Mouse (Mus musculus) midbrain, embryonic 14.5 days (tissue): Measurements from ENCODE around the gene Gm11111. TPM values are rescaled to one million over a fixed set of nuclear protein-coding genes. Genes with fewer than 3 reads are reported as not detected.

Experiments used
- ATAC-seq: fragments of 200-750 bp; cut with Nextera tagmentation; 2 replicates; pipeline ENCODE4 v1.8.0; 2017; ENCODE audit warnings: moderate number of reproducible peaks, moderate library complexity; ENCODE audit not compliant: low FRiP score, low TSS enrichment
- DNase-seq: peaks from one replicate; pipeline ENCODE4 v3.0.0-alpha.2; 2015
- H3K27ac ChIP-seq: fragments of 300-500 bp; sonication (generic); replicated peaks from 2 replicates; pipeline ENCODE4 v1.5.1; 2014; ENCODE audit warnings: mild to moderate bottlenecking, low read depth, low read length, moderate library complexity
- H3K27me3 ChIP-seq: fragments of 300-500 bp; sonication (generic); 2 replicates; pipeline ENCODE4 v1.6.1; 2014; ENCODE audit warnings: low read length, control low read depth, mixed read lengths; ENCODE audit not compliant: control insufficient read depth, insufficient read depth
- H3K36me3 ChIP-seq: fragments of 300-500 bp; sonication (generic); 2 replicates; pipeline ENCODE4 v1.6.1; 2014; ENCODE audit warnings: low read length, control low read depth; ENCODE audit not compliant: control insufficient read depth, insufficient read depth
- H3K4me1 ChIP-seq: fragments of 300-500 bp; sonication (generic); 2 replicates; pipeline ENCODE4 v1.6.1; 2014; ENCODE audit warnings: mild to moderate bottlenecking, antibody characterized with exemption, low read length, control low read depth; ENCODE audit not compliant: control insufficient read depth, insufficient read depth
- H3K4me2 ChIP-seq: fragments of 300-500 bp; sonication (generic); 2 replicates; pipeline ENCODE4 v1.6.1; 2014; ENCODE audit warnings: mild to moderate bottlenecking, low read length, moderate library complexity
- H3K4me3 ChIP-seq: fragments of 300-500 bp; sonication (generic); replicated peaks from 2 replicates; pipeline ENCODE4 v1.5.1; 2014; ENCODE audit warnings: low read depth, low read length
- H3K9ac ChIP-seq: fragments of 300-500 bp; sonication (generic); replicated peaks from 2 replicates; pipeline ENCODE4 v1.6.1; 2014; ENCODE audit warnings: mild to moderate bottlenecking, low read length, moderate library complexity
- H3K9me3 ChIP-seq: fragments of 300-500 bp; sonication (generic); 2 replicates; pipeline ENCODE4 v1.6.1; 2016; ENCODE audit warnings: low read length, control low read depth, mixed read lengths; ENCODE audit not compliant: control insufficient read depth
- WGBS: fragments of 180-500 bp; shearing (Covaris S2); extraction: QIAGEN DNeasy Blood & Tissue Kit; methylation state at CpG from one replicate; pipeline ENCODE4 v1.1.7; 2014; 5-methylcytosine and 5-hydroxymethylcytosine counted together
- polyA plus RNA-seq: library from polyadenylated mRNA; unstranded; fragments of >200 nt; fragmentation: Nextera tagmentation; extraction: Ambion mirVana; gene quantifications from 2 replicates; pipeline ENCODE4 v1.2.1, GENCODE M21; 2014

The Gm11111 gene
- polyA plus RNA-seq, result not detected in 2 replicates

DNA sequence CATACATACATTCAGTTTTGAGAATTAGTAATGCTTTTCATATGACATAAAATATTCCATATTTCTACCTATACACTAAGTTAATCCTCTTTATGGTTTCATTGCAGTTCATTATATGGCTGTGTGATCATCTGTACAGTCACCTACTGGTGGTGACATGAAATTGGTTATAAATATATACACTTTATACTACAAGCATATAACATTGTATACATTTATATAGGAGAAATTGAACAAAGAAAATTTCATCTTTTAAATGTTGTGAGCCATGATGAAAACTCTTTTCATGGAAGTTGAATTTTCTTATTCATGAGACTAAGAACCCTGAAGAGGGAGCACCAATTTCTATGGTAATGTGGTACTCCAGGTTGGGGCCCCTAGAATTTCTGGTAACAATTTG, at the start of gene Gm11111:
Gm11111 (plus strand) TSS at position 301 of the 400 bp plus-strand sequence.
- Histone ChIP-seq H3K36me3 (no peaks in the 10 kb centered on the region), H3K27me3 (no peaks in the 10 kb centered on the region), H3K9me3 (no peaks in the 10 kb centered on the region), H3K9ac (no peak within 1 kb of the TSS), H3K27ac (no peak within 1 kb of the TSS), H3K4me1 (no peaks in the 10 kb centered on the region), H3K4me2 (no peak within 1 kb of the TSS), H3K4me3 (no peak within 1 kb of the TSS)
- DNase-seq (no peak), ATAC-seq (no peak)

DNA sequence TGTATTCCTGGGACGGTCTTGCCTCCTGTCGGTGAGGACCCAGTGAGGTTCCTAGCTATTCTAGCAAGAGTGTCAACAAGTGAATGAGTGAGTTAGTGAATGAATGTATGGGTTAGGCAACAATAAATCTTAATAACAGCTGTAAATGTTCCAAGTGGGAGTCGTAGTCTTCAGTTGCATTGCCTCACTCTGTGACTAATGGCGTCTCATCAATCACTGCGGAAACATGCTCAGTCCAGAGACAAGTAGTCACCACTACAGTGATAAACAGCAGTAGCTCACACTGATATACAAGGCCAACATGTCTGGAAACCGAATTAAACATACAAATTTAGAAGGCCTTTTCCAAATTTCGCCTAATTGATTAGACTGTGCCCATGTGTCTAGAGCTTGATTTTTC, 36.3 kb upstream of the Gm11111 start:
- Histone ChIP-seq H3K27me3 (no peaks in the 10 kb centered on the region), H3K27ac (no peak overlapping the region), H3K4me2 (no peak overlapping the region), H3K4me1 (no peaks in the 10 kb centered on the region), H3K9me3 (no peaks in the 10 kb centered on the region), H3K9ac (no peak overlapping the region), H3K36me3 (no peaks in the 10 kb centered on the region), H3K4me3 (no peak overlapping the region)
- DNase-seq (no peak), ATAC-seq (no peak)
- 93% methylated on average over 7 of the region's 7 CpGs for WGBS

DNA sequence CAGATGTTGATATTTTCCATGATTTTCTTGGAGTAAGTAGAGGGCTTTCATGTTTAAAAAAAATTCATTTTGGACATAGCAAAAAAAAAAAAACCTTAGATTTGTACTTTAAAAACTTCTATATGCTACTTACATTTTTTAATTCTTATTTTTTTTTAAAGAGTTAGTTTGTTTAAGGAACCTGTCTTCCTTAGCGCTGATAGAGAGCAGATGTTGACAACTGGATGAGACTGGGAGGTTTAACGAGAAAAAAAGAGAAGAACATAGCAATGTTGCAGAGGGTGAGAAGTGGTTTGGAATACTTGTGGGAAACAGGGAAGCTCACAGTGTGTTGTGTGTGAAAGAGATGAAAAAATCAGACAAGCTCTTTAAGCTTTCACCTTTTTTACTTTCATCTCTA, 32.4 kb upstream of the Gm11111 start:
- Histone ChIP-seq H3K27me3 (no peaks in the 10 kb centered on the region), H3K4me2 (no peak overlapping the region), H3K9ac (no peak overlapping the region), H3K36me3 (no peaks in the 10 kb centered on the region), H3K4me1 (no peaks in the 10 kb centered on the region), H3K9me3 (no peaks in the 10 kb centered on the region), H3K4me3 (no peak overlapping the region), H3K27ac (no peak overlapping the region)
- DNase-seq, result no peak
- 87% methylated on average over 2 of the region's 2 CpGs for WGBS
- ATAC-seq, result no peak

DNA sequence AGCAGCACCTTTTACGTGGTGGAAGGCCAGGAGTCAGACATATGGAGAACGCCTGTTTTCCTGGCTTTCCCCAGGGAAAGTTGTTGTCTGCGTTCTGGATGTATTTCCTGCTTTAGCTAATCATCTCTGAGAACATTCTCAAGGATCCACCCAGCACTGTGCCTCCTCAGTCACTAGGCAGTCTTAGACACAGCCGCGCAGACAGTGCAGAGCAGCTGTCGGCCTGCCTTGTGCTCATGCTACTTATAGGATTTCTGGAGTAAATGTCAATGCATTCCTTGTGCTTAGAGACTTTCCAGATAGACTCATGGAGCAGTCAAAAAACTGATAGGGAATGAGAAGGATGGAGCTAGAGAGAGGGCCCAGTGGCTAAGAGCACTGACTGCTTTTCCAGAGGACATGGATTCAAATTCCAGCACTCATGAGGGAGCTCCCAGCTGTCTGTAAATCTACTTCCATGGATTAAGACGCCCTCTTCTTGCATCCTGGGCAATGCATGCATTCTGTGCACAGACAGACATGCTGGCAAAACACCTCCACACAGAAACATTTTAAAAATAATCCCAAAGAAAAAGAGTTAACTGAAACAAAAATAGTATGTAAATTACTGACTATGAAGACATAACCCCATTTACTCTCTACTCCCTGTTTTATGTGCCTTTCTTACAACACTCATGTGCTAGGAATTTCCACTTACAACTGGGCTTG, 30.1 kb upstream of the Gm11111 start:
- Histone ChIP-seq H3K9ac (no peak overlapping the region), H3K4me3 (no peak overlapping the region), H3K4me1 (no peaks in the 10 kb centered on the region), H3K4me2 (no peak overlapping the region), H3K27me3 (no peaks in the 10 kb centered on the region), H3K9me3 (no peaks in the 10 kb centered on the region), H3K27ac (no peak overlapping the region), H3K36me3 (no peaks in the 10 kb centered on the region)
- no peak for DNase-seq
- no peak for ATAC-seq
- WGBS, result 93% methylated on average over 7 of the region's 7 CpGs

DNA sequence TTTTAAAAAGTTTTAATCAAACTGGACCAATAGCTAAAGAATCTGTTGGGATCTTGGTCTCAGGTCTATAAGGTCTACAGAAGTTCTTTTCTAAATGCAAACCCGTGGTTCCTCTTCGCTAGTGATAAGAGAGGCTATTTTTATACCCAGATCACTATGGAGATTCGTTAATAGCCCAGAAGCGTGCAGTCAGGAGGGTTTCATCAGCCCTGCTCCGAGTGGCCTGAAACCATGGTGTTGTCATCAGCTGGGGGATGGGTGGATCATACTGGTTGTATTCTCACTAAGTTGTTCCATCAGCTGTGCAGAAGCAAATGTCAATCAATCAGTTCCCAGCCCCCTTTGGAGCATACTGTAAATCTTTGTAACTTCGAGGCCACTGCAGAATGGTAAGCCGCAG, 29.4 kb upstream of the Gm11111 start:
- H3K4me3 ChIP-seq, result no peak overlapping the region
- H3K27ac ChIP-seq, result no peak overlapping the region
- no peak overlapping the region for H3K9ac ChIP-seq
- no peak for ATAC-seq
- WGBS, result 87% methylated on average over 7 of the region's 7 CpGs
- no peaks in the 10 kb centered on the region for H3K27me3 ChIP-seq
- H3K9me3 ChIP-seq, result no peaks in the 10 kb centered on the region
- H3K4me1 ChIP-seq, result no peaks in the 10 kb centered on the region
- no peak overlapping the region for H3K4me2 ChIP-seq
- no peaks in the 10 kb centered on the region for H3K36me3 ChIP-seq
- no peak for DNase-seq

DNA sequence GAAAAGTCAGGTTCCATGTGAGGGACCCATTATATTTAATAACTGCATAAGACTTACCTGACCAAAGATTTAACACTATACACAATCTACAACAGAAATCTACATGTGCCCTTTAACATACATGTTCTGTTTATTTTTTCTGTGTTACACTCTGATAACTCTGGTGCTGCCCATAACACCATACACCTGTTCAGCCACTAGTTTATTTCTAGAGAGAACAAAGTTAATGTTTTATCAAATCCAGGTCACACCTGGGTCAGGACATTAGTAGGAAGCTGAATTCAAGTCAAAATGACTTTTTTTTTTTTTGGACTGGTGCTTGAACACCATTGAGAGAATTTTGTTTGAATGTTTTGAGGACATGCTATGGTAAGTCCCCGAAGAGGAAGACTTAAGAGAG, 28.7 kb upstream of the Gm11111 start:
- WGBS, result 80% methylated on average over 1 of the region's 1 CpGs
- H3K27me3 ChIP-seq, result no peaks in the 10 kb centered on the region
- H3K9ac ChIP-seq, result no peak overlapping the region
- H3K27ac ChIP-seq, result no peak overlapping the region
- no peaks in the 10 kb centered on the region for H3K4me1 ChIP-seq
- ATAC-seq (no peak), DNase-seq (no peak)
- no peaks in the 10 kb centered on the region for H3K9me3 ChIP-seq
- H3K4me3 ChIP-seq, result no peak overlapping the region
- no peak overlapping the region for H3K4me2 ChIP-seq
- H3K36me3 ChIP-seq, result no peaks in the 10 kb centered on the region

DNA sequence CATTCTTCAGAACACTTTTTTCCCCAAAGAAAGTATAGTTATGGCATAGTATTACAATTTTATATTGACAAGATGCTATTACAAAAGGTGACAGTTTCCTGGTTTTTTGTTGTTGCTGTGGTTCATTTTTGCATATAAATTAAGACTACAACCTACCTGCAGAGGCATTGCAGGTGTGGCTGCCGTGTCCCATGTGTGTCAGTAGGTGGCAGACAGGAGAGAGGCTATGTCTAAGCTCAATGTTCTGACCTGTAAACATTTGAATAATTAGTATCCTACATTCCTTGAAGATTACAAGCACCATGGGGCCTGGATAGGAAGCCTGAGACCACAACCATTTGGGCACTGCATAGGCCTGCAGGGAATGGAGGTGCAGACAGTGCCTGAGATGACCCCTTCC, 11.2 kb upstream of the Gm11111 start:
- no peaks in the 10 kb centered on the region for H3K27me3 ChIP-seq
- H3K27ac ChIP-seq, result no peak overlapping the region
- DNase-seq (no peak), ATAC-seq (no peak)
- 87% methylated on average over 1 of the region's 1 CpGs for WGBS
- H3K4me3 ChIP-seq, result no peak overlapping the region
- H3K36me3 ChIP-seq, result no peaks in the 10 kb centered on the region
- H3K4me2 ChIP-seq, result no peak overlapping the region
- H3K9me3 ChIP-seq, result no peaks in the 10 kb centered on the region
- no peak overlapping the region for H3K9ac ChIP-seq
- H3K4me1 ChIP-seq, result no peaks in the 10 kb centered on the region

DNA sequence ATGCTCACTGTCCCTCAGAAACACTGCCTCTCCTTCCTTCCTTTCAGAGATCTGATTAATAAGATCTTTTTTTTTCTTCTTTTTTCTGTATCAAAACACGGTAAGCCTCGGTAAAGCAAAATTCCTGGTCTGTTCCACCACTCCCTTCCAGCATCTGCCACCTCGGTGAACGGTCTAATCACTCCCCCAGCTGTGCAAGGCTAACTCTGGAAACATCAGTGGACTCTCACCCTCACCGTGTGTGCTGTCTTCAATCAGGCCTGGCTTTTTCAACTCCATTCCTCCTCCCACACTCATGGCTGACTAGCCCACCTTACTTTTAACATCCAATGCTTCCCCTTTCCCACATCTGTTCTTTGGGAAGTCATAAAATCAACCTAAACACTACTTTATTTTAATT, 2.2 kb upstream of the Gm11111 start:
- Histone ChIP-seq H3K36me3 (no peaks in the 10 kb centered on the region), H3K4me3 (no peak overlapping the region), H3K4me1 (no peaks in the 10 kb centered on the region), H3K27me3 (no peaks in the 10 kb centered on the region), H3K9me3 (no peaks in the 10 kb centered on the region), H3K9ac (no peak overlapping the region), H3K4me2 (no peak overlapping the region), H3K27ac (no peak overlapping the region)
- WGBS, result 71% methylated on average over 5 of the region's 5 CpGs
- ATAC-seq (no peak), DNase-seq (no peak)

DNA sequence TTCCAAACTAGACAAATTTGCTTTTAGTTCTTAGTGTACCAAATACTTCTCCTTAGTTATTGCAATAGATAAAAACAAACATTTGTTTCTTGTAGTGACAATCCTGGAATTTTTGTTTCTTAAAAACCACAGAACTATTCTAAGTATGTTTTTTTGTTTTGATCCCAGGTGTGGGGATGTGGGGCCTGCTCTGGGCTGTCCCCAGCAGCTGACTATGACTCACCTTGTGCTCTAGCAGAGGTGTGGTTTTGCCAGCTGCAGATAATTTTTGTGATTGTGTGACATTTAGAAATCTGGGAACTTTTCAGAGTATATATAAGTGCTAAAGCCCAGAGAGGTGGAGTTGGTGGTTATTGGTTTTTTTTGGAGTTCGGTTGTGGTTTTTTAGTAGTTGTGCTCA, 1.6 kb upstream of the Gm11111 start:
- WGBS, result 93% methylated on average over 1 of the region's 1 CpGs
- no peak overlapping the region for H3K27ac ChIP-seq
- no peak for ATAC-seq
- no peaks in the 10 kb centered on the region for H3K36me3 ChIP-seq
- no peaks in the 10 kb centered on the region for H3K9me3 ChIP-seq
- DNase-seq, result no peak
- no peak overlapping the region for H3K9ac ChIP-seq
- no peak overlapping the region for H3K4me3 ChIP-seq
- no peak overlapping the region for H3K4me2 ChIP-seq
- H3K27me3 ChIP-seq, result no peaks in the 10 kb centered on the region
- H3K4me1 ChIP-seq, result no peaks in the 10 kb centered on the region
